Mouse (Mus musculus): ENCODE results near the gene ccdc198.

ccdc198 gene

DNA sequence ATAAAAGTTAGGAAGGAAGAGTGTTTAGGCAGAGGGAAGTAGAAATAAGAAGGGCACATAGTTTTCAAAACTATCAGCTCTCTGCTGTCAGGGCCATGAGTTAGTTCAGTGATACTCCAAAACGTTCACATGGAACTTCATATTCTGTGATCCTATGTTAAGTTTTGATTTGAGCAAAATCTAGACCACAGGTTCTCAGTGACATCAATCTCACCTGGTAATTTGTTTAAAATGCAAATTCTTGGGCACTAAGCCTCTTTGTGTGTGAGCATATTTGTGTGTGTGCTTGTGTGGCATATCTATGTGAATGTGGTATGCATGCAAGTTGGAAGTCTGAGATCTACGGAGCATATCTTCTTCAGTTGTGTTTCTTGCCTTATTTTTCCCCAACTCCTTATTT is 59.0 kb downstream of the ccdc198 start:
- DNase-seq = no peak

- no peak for DNase-seq
Measured at GRCm38 (mm10) chr14:49179736-49180135, 65.5 kb downstream of the ccdc198 start.

- no peak for DNase-seq
Measured at GRCm38 (mm10) chr14:49173290-49174135, 71.8 kb downstream of the ccdc198 start.

- DNase-seq = peak; percentile 68
Measured at GRCm38 (mm10) chr14:49172582-49172988, 72.7 kb downstream of the ccdc198 start.

GRCm38 (mm10) chr14:49171867-49172581 is 73.2 kb downstream of the ccdc198 start, which contains the start of gene Naa30:
Naa30 (plus strand) TSS chr14:49172226.
- DNase-seq = peak; percentile 99

- no peak for DNase-seq
Measured at GRCm38 (mm10) chr14:49171286-49171685, 74.0 kb downstream of the ccdc198 start.

All from thymus, postnatal 25 days (tissue).